Mouse (Mus musculus) thymus, postnatal 14 days (tissue): ENCODE data around the gene Olfr844.

Source experiments
- DNase-seq: peaks from one replicate; pipeline ENCODE4 v3.0.0; 2021

Olfr844 gene

GRCm38 (mm10) chr9:19316047-19316446 lies at the start of gene Olfr844:
Gene Olfr844 (plus strand): TSS chr9:19316347.
- no peak for DNase-seq

GRCm38 (mm10) chr9:19336157-19336556 lies 20.0 kb downstream of the Olfr844 start, which contains the start of gene Olfr845:
Gene Olfr845 (plus strand): TSS chr9:19336457.
- no peak for DNase-seq

GRCm38 (mm10) chr9:19363905-19364304 lies 47.8 kb downstream of the Olfr844 start, which contains the start of gene Olfr846:
Gene Olfr846 (minus strand): TSS chr9:19364005.
- DNase-seq, result no peak
